Mouse (Mus musculus) lung, adult 18-20 months (tissue): ENCODE measurements around the gene Minpp1.

Experiments
- DNase-seq, 2 experiments: peaks; one replicate each; pipeline ENCODE4 v3.0.0; 2022; ENCODE audit warnings: mixed read lengths in 2 of 2

Minpp1 gene

DNA sequence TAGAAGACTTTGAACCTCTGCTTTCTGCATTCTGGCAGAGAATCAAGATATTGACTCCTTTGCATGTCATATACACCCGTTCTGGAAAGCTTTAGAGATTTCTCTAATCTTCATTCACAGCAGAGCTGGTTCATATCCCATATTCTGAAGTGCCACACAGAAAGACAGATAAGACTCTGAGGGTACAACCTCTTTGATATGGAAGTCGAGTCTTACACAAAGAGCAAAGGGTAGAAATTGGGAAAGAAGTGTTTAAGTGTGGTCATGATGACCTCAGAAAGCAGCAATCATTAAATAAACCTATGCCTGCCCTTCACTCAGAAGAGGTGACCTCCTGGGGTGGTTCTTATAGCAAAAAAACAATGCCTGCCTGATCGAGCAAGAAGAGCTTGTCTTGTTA lies 43.2 kb downstream of the Minpp1 start:
- no peak for DNase-seq

DNA sequence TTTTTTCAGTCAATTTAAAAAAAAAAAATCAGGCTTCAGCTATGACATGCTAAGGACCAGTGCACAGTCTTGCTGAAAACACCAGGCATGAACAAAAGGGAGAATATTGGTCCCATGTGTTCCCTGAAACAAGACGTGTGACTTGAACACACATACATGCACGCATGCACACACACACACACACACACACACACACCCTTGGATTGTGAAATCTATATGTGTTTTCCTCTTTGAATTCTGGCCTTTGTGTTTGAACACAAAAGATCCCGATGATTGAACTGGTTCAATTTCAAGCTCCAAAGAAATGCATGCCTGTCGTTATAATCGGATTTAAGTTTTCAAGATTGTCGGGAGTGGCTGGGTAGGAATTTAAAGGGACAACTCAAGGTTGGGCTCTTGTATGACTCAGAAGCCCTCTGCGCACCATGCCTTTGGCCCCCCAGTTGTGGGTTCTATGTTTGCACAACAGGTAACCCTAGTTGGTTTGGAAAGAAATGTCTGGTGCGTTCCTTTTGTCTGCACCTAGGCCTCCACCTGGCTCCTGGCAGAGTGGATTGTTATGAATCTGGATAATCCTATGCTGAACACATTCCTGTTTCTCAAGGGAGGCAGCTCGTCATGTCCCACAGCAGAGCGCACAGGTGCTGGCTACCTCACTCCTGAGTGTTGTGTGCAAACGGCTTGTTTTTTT lies 43.8 kb downstream of the Minpp1 start:
- DNase-seq, result no peak

DNA sequence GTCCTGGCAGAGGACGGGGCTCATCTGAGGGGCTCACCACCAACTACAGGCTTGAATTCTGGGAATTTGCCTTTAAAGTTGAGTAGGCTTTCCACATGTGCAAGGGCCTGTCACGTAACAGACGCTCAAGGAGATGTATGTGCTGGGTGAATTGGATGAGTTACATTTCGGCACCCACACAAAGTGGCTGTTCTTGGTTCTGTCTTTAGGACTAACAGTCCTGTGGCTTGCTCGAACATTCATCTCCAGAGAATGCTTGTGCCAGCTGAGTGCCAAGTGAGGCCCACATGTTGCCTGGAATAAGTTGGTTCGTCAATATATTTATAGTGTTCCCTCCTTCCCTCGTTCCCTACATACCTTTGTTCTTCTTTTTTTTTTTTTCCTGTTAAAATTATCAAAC lies 44.7 kb downstream of the Minpp1 start:
- no peak for DNase-seq

DNA sequence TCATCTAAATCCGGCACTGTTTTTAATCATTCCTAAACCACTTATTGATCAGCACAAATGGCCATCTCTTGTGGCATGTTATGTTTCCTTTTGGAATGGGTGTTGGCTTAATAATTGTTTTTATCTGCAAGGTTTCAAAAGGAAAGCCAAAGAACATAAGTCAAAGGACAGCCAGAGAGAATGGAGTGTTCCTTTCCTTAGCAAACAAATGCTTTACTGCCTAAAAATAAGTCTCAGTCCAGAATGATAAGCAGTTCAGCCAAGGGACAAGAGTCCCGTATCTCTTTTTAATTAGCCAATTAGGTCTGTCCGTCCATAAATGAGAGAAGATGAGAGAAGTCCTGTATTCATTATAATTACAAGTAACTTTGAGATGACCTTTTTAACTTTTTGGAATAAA lies 46.8 kb downstream of the Minpp1 start:
- DNase-seq, result no peak

DNA sequence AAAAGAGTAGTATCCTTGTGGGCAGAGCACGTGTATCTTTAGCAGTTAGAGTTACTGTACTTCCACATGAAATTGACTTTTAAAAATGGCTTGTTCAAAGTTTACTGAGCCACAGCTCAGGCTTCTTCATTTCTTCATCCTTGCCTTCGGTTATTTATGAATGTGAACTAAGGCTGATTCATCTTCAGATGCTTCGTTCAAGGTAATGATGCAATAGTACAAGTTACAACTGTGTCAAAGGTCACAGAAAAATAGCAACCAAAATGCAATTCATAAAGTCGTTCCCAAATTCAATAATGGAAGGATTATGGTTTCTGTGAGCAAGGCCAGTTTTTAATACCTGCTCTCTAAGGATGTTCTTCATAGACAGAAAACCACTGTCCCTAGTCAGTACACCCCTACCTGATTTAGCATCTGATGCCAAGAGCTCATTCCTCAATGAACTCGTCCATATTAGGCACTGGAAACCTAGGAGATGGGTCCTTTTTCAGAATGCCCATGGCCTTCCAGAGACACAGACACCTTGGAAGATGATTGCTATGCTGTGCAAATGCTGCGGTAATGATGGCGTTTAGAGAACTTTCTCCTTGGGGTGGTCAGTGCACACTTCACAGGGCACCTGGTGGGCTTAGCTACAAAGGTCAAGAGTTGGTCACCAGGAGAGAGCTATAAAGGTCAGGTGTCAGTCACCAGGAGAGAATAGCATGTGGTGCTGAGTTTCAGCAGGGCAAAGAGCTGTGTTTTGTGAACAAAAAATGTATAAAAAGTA lies 47.4 kb downstream of the Minpp1 start:
- DNase-seq, result no peak

DNA sequence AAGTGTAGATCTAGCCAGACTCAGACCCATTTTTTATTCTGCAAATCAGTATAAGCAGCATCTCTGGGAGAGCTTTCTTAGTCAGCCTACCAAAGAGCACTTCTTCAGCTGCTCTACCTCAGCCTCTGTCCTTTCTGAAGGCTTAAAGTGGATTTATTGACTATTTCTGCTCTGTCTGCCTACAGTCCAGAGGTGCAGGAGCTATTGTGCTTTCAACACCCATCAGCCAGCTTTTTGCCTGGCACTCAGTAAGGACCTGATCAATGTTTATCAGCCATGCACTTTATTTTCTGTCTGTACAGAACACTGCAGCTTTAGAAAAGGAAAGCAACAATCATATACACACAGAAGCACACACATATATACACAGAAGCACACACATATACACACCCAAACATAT lies 49.3 kb downstream of the Minpp1 start:
- DNase-seq, result no peak

DNA sequence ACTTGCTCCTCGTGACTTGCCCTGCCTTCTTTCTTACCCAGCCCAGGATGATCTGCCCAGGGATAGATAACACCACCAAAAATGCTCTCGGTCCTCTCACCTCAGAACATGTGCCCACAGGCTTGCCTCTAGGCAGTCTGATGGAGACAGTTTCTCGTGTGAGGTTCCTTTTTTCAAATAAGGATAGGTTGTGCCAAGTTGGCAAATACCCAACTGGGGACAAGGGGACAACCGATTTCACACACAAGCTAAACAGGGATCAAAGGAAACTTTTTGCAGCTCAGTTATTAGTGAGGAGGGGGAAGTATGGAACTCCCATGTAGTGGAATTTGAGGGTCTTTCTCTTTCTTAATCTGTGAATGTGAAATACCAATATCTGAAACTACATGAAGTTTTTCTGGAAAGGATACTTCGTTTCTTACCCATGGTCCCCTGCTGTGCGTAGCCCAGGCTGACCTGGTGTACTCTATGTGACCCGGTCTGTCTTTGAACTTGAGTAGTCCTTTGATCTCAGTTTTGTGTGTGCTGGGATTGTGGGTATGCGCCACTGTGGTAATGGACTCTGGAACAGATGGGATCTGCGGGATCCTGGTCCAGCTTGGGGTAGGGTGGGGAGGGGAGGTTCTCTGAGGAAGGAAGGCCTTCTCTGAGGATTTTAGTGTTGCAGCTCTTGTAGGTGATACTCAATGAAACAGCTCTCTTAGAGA lies 57.4 kb downstream of the Minpp1 start:
- no peak for DNase-seq

DNA sequence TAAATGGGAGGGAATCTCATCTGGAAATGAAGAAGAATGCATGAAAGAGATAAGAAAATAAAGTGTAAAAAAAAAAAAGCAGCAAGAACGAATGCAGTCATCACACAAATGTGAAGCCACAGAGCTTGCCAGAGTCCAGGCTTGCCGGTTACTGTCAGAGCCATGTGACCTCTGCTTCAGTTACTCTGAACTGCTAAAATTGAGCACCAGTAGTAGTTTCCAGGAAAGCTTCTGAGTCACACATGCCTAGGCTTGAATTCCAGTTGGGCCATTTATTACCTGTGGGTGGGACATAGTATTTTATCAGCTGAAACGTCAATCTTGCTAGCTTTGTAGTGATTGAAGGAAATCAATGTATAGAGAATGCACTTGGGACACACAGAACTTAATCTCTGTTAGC lies 61.8 kb downstream of the Minpp1 start:
- DNase-seq, result no peak

DNA sequence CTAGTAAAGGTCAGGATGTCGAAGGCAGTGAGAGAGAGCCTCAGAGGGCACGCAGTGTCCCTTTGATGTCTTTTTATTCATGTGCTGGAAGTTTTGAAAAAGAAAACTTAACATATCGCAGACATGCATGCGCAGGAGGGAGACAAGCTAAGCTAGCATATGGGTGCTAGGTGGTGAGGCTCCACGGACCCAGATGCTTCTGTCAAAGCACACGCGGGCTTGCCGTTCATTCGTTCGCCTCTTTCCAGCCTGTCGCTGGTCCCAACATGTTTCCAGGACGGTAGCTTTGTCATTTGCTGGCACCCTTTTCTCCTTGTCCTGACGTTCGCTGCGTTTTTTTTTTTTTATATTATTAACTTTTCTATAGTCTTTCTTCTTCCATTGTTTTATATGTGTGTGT lies 62.6 kb downstream of the Minpp1 start:
- DNase-seq, result no peak

DNA sequence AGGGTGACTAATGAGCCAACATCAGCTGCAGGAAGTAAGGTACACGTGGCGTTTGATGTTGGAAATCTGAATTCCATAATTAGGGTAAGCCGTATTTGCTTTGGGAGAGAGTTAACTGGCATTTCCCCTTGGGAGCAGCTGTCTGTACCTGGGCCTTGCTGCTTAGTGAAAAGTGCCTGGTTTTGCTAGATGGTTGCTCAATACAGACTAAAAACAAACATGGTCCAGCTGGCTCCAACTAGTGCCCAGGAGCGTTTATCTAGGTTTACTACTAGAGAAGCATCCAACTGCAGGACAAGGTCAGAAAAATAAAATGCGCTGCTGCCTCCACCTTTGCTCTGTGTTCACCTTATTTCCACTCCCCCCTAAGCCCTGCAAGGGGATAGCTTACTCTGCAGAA lies 64.9 kb downstream of the Minpp1 start:
- no peak for DNase-seq

DNA sequence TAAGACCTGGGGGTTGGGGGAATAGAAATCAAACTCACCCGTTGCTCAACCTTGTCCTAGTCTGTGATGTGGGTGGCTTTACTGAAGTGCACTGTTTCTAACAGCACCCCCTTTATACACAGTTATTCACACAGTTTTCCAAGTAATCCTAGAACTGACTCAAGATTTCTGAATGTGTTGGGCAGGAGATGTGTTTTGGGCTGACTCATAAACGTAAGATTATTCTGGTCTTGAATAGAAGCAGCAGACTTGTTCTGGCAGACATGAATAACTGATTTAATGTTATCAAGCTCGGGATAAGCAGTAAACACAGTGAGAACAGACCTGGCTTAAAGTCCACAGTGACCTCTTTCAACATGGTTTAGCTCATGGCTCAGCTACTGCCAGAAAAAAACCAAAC lies 65.9 kb downstream of the Minpp1 start:
- no peak for DNase-seq

DNA sequence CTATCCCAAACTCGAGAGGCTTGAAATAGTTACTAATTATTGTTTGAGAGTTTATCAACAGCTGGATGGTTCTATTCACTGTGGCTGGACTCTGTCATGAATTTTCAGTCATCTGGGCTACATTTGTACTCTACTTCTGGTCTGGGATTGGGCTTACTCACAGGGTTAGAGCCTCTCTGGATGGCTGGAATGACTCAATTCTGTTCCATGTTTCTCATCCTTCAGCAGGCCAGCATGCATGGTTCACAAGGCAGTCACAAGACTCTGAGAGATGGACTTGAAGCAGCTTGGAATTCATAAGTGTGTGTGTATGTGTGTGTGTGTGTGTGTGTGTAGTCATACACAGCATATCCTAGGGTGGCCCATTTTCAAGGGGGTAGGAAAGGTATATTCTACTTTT lies 66.5 kb downstream of the Minpp1 start:
- DNase-seq, result no peak

DNA sequence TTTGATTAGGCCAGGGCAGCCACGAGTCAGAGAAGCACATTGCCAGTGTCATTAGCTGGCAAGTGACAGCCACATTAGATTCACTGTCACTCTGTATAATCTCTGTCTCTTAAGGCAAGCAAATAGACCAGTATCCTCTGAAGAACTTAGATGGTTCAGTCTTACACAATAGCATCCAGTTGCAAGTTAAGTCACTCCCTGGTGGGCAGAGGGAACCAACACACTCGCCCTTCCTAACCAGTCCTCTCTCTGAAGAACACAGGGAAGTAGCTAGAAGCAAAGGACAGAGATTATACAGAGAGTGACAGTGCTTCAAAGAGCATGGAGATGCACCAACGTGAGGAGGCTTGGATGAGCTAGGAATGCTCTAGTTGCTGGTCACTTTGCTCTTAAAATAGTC lies 67.7 kb downstream of the Minpp1 start:
- no peak for DNase-seq

DNA sequence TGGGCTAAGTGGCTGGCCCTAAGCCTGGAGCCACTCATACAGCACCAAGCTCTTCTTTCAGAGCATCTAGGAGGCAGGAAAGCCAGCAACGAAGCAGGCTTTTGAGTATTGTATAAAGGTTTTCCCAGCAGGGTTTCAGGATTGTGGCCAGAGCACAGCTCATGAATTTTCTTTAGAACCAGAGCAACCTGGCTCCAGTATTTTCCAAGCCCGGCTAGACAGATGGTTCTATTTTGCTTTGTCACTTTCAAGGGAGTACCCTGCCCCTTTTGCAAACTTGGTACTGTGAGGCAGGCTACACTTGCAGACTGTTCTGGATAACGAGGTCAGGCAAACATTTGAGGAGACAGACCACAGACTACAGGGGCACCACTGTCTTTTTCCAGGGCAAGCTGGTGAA lies 69.7 kb downstream of the Minpp1 start:
- DNase-seq, result no peak
